Mouse (Mus musculus) forebrain, embryonic 16.5 days (tissue): ENCODE results near the gene Camk1g. TPM values are rescaled to one million over a fixed set of nuclear protein-coding genes. Genes with fewer than 3 reads are reported as not detected.
A peak's percentile ranks its signal among the peaks of the same experiment; 100 is the strongest.

ENCODE experiments used
- ATAC-seq: fragments of 200-750 bp; cut with Nextera tagmentation; 2 replicates; pipeline ENCODE4 v1.8.0; 2017; ENCODE audit warnings: mild to moderate bottlenecking, moderate library complexity
- H3K27ac ChIP-seq: fragments of 300-500 bp; sonication (generic); 2 replicates; pipeline ENCODE4 v1.5.1; 2014; ENCODE audit warnings: low read length, control low read depth
- H3K27me3 ChIP-seq: fragments of 300-500 bp; sonication (generic); replicated peaks from 2 replicates; pipeline ENCODE4 v1.6.1; 2014; ENCODE audit warnings: low read length; ENCODE audit not compliant: control insufficient read depth, insufficient read depth
- H3K36me3 ChIP-seq: fragments of 300-500 bp; sonication (generic); 2 replicates; pipeline ENCODE4 v1.6.1; 2014; ENCODE audit not compliant: control insufficient read depth, insufficient read depth
- H3K4me1 ChIP-seq: fragments of 300-500 bp; sonication (generic); replicated peaks from 2 replicates; pipeline ENCODE4 v1.6.1; 2014; ENCODE audit warnings: low read length; ENCODE audit not compliant: control insufficient read depth, insufficient read depth
- H3K4me2 ChIP-seq: fragments of 300-500 bp; sonication (generic); 2 replicates; pipeline ENCODE4 v1.6.1; 2014; ENCODE audit warnings: mild to moderate bottlenecking, low read length, control low read depth
- H3K4me3 ChIP-seq: fragments of 300-500 bp; sonication (generic); replicated peaks from 2 replicates; pipeline ENCODE4 v1.5.1; 2014; ENCODE audit warnings: mild to moderate bottlenecking, low read length, control low read depth
- H3K9ac ChIP-seq: fragments of 300-500 bp; sonication (generic); replicated peaks from 2 replicates; pipeline ENCODE4 v1.6.1; 2014; ENCODE audit warnings: low read depth, low read length, control low read depth
- H3K9me3 ChIP-seq: fragments of 300-500 bp; sonication (generic); 2 replicates; pipeline ENCODE4 v1.6.1; 2016; ENCODE audit warnings: low read length; ENCODE audit not compliant: control insufficient read depth
- WGBS: fragments of 180-500 bp; shearing (Covaris S2); extraction: QIAGEN DNeasy Blood & Tissue Kit; methylation state at CpG from one replicate; pipeline ENCODE4 v1.1.7; 2014; 5-methylcytosine and 5-hydroxymethylcytosine counted together
- polyA plus RNA-seq: library from polyadenylated mRNA; unstranded; fragments of >200 nt; fragmentation: Nextera tagmentation; extraction: Ambion mirVana; gene quantifications from 2 replicates; pipeline ENCODE4 v1.2.1, GENCODE M21; 2015

Gene Camk1g
- polyA plus RNA-seq, 1 experiment from 2014 or later: 51.9 TPM

DNA sequence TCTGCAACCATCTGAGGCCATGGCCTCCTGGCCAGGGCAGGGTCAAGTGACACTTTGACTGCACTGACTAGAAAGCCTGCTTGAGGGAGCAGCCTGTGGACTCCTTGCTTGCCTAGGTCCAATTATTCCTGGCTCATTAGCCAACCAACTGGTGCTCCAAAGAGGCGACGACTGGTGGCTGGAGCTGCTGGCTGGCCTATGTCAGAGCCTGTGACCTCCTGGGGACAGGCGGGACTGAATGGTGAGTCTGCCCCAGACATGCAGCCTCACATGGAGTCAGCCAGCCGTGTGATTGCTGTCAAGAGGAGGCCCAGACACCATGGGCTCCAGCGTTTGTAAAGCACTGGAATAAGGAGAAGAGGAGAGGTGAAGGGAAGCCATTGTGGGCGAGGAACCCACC is 8.9 kb downstream of the Camk1g start:
- Histone ChIP-seq H3K4me3 (no peak overlapping the region), H3K4me1 (no peaks in the 10 kb centered on the region), H3K27me3 (no peaks in the 10 kb centered on the region), H3K4me2 (no peak overlapping the region), H3K9me3 (no peaks in the 10 kb centered on the region), H3K36me3 (0 out of 2 replicates have a peak, but pooled peaks cover 7% of the 10 kb centered on the region), H3K27ac (no peak overlapping the region), H3K9ac (no peak overlapping the region)
- 41% methylated on average over 6 of the region's 6 CpGs for WGBS
- ATAC-seq: no peak

DNA sequence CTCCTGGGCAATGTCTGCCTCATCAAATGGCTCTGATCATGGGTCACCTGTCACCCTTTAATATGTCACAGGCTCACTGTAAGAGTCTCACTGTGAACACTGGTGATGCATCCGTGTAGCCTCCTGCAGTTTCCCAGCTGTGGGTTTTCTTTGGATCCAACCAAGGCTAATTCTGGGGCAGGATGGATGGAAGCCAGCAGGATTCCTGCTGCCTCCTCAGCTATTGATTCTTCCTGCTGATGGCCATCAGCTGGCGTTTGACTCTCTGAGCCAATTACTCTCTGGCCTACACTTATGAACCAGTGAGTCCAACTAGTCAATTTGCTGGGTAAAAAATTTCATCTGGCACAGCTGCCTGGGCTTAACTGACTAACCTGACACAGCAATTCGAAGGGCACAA is 10.9 kb downstream of the Camk1g start:
- no peak for ATAC-seq
- no peaks in the 10 kb centered on the region for H3K27me3 ChIP-seq
- no peak overlapping the region for H3K4me3 ChIP-seq
- H3K4me2 ChIP-seq: no peak overlapping the region
- H3K36me3 ChIP-seq: peaks cover 14% of the 10 kb centered on the region
- no peaks in the 10 kb centered on the region for H3K9me3 ChIP-seq
- H3K27ac ChIP-seq: no peak overlapping the region
- H3K4me1 ChIP-seq: no peaks in the 10 kb centered on the region
- no peak overlapping the region for H3K9ac ChIP-seq
- 80% methylated on average over 3 of the region's 3 CpGs for WGBS

DNA sequence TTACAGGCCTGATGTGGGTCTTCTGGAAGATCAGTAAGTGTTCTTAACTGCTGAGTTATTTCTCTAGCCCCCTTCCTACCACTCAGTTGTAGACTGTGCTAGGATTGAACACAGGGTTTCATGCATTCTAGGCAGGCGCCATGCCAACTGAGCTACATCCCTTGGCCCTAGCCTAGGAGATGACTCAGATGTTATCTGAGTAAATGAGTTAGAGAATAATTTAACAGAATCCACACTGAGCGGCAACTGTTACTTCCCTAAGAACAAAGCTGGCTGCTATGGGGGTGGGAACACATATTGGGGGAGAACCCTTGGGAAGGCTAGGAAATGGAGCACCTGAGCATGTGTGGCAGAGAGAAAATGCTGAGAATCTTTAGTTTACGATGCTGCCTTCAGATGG is 18.5 kb downstream of the Camk1g start:
- 83% methylated on average over 3 of the region's 3 CpGs for WGBS
- H3K9ac ChIP-seq: no peak overlapping the region
- peaks cover 22% of the 10 kb centered on the region for H3K36me3 ChIP-seq
- no peak overlapping the region for H3K4me2 ChIP-seq
- H3K4me1 ChIP-seq: no peaks in the 10 kb centered on the region
- no peaks in the 10 kb centered on the region for H3K9me3 ChIP-seq
- no peak overlapping the region for H3K4me3 ChIP-seq
- H3K27me3 ChIP-seq: no peaks in the 10 kb centered on the region
- H3K27ac ChIP-seq: no peak overlapping the region
- ATAC-seq: no peak

DNA sequence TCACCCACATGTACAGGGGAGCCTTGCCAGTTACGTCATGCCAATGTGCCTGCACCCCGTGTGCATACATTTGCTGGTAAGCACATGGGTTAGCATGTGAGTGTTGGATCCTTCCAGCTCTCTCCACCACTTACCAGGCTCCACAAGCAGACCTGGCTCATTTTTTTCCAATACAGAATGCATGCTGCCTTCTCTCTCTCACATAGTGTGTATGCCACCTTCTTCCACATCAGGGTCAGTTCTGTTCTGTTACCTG is 19.6 kb downstream of the Camk1g start:
- Histone ChIP-seq H3K4me2 (no peak overlapping the region), H3K4me1 (no peaks in the 10 kb centered on the region), H3K27ac (no peak overlapping the region), H3K4me3 (no peak overlapping the region), H3K36me3 (peaks cover 20% of the 10 kb centered on the region), H3K27me3 (no peaks in the 10 kb centered on the region), H3K9ac (no peak overlapping the region), H3K9me3 (no peaks in the 10 kb centered on the region)
- 82% methylated on average over 2 of the region's 2 CpGs for WGBS
- peak; percentile 44; the same call in 1 of the 2 replicates for ATAC-seq

DNA sequence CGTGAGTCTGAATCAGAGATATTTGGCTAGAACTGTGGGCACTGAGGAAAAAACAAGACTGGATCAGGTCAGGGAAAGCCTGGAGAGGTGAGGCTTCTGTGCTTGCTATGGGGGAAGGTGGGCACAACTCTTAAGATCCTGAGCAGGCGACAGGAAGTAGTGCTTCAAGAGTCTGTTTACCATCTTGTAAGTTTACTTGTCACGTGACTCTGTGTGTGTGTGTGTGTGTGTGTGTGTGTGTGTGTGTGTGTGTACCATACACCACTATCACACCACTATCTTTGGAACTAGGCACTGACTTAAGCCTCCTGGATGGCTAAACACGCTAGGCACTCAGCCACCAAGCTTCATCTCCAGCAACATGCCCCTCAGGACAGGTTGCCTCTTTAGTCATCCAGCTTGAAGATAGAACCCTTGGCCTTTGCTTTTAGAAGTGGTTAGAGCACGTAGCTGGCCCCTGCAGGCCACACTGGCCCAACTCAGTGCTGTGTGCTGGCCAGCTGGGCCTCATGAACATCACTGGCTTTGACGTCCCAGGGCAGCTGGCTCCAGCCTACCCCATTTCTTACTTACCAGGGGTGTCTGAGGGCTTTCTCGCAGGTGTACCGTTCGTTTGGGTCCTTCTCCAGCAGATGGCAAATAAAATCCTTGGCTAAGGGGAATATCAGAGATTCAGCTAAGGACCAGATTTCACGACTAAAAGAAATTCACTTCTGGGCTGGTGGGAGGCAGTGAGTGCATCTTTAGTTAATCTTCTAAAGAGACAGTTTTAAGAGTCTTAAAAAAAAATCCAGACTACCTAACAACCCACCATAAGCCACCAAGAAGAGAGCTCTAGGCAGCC is 20.2 kb downstream of the Camk1g start:
- ATAC-seq: no peak
- Histone ChIP-seq H3K27me3 (no peaks in the 10 kb centered on the region), H3K9me3 (no peaks in the 10 kb centered on the region), H3K9ac (no peak overlapping the region), H3K4me1 (no peaks in the 10 kb centered on the region), H3K36me3 (peaks cover 19% of the 10 kb centered on the region), H3K27ac (no peak overlapping the region), H3K4me3 (no peak overlapping the region), H3K4me2 (no peak overlapping the region)
- WGBS: 89% methylated on average over 10 of the region's 10 CpGs

GRCm38 (mm10) chr1:193348261-193348962 is 21.7 kb downstream of the Camk1g start:
- ATAC-seq: no peak
- Histone ChIP-seq H3K9me3 (no peaks in the 10 kb centered on the region), H3K27ac (no peak overlapping the region), H3K36me3 (peaks cover 12% of the 10 kb centered on the region), H3K4me1 (no peaks in the 10 kb centered on the region), H3K4me3 (no peak overlapping the region), H3K4me2 (no peak overlapping the region), H3K27me3 (no peaks in the 10 kb centered on the region), H3K9ac (no peak overlapping the region)
- 82% methylated on average over 9 of the region's 9 CpGs for WGBS

- H3K4me3 ChIP-seq: no peak overlapping the region
- peaks cover 7% of the 10 kb centered on the region; the same call in 1 of the 2 replicates for H3K36me3 ChIP-seq
- H3K27ac ChIP-seq: no peak overlapping the region
- 80% methylated on average over 3 of the region's 3 CpGs for WGBS
- no peaks in the 10 kb centered on the region for H3K9me3 ChIP-seq
- H3K27me3 ChIP-seq: no peaks in the 10 kb centered on the region
- ATAC-seq: no peak
- no peaks in the 10 kb centered on the region for H3K4me1 ChIP-seq
- no peak overlapping the region for H3K9ac ChIP-seq
- H3K4me2 ChIP-seq: no peak overlapping the region
Measured at GRCm38 (mm10) chr1:193346908-193347307, 23.2 kb downstream of the Camk1g start.

GRCm38 (mm10) chr1:193344976-193345375 is 25.1 kb downstream of the Camk1g start:
- H3K27ac ChIP-seq: no peak overlapping the region

GRCm38 (mm10) chr1:193343853-193344252 is 26.2 kb downstream of the Camk1g start:
- no peak overlapping the region for H3K4me3 ChIP-seq
- peaks cover under 1% of the 10 kb centered on the region; the same call in 1 of the 2 replicates for H3K4me1 ChIP-seq
- H3K4me2 ChIP-seq: no peak overlapping the region
- no peak for ATAC-seq
- no peak overlapping the region for H3K9ac ChIP-seq
- no peaks in the 10 kb centered on the region for H3K27me3 ChIP-seq
- peaks cover 4% of the 10 kb centered on the region; the same call in 1 of the 2 replicates for H3K36me3 ChIP-seq
- no peak overlapping the region for H3K27ac ChIP-seq
- no peaks in the 10 kb centered on the region for H3K9me3 ChIP-seq
- 74% methylated on average over 4 of the region's 4 CpGs for WGBS

More at GRCm38 (mm10) chr1:193344976-193345375, 25.1 kb downstream of the Camk1g start:
- WGBS: 14% methylated on average over 2 of the region's 2 CpGs
- Histone ChIP-seq H3K4me3 (no peak overlapping the region), H3K9ac (no peak overlapping the region), H3K27me3 (no peaks in the 10 kb centered on the region), H3K4me2 (no peak overlapping the region), H3K9me3 (no peaks in the 10 kb centered on the region), H3K4me1 (no peaks in the 10 kb centered on the region), H3K36me3 (peaks cover 5% of the 10 kb centered on the region; the same call in 1 of the 2 replicates)
- no peak for ATAC-seq
